Mouse (Mus musculus) lung, postnatal 36 days (tissue): ENCODE measurements at regions not wholly inside any gene's neighbourhood (a gene's known extent, or its start where the extent isn't known, plus 50 kb on each side); places are given as distances from the start of the nearest gene placed in this dataset.
A peak's percentile ranks its signal among the peaks of the same experiment; 100 is the strongest.

ENCODE experiments used
- DNase-seq: peaks from one replicate; pipeline ENCODE4 v3.0.0; 2022; ENCODE audit warnings: mixed read lengths

GRCm38 (mm10) chr2:30717566-30718328 is 85.7 kb downstream of the 1700001O22Rik start:
- DNase-seq = no peak

- peak; percentile 82 for DNase-seq
These were observed 86.6 kb downstream of the 1700001O22Rik start for GRCm38 (mm10) chr2:30716580-30717565.

GRCm38 (mm10) chr2:30715720-30716310 is 87.6 kb downstream of the 1700001O22Rik start:
- no peak for DNase-seq

GRCm38 (mm10) chr2:30713535-30713934 is 89.9 kb downstream of the 1700001O22Rik start:
- DNase-seq = peak; percentile 67

GRCm38 (mm10) chr2:30712841-30713401 is 90.5 kb downstream of the 1700001O22Rik start:
- peak; percentile 44 for DNase-seq

- DNase-seq = peak; percentile 94
These were observed 91.5 kb downstream of the 1700001O22Rik start for GRCm38 (mm10) chr2:30711853-30712498.

GRCm38 (mm10) chr2:30711476-30711852 is 92.0 kb downstream of the 1700001O22Rik start:
- DNase-seq = no peak

GRCm38 (mm10) chr2:30710895-30711294 is 92.6 kb downstream of the 1700001O22Rik start:
- DNase-seq = no peak

GRCm38 (mm10) chr2:30709386-30709884 is 94.0 kb downstream of the 1700001O22Rik start:
- DNase-seq = peak; percentile 42

GRCm38 (mm10) chr2:30708762-30709385 is 94.6 kb downstream of the 1700001O22Rik start:
- DNase-seq = no peak

GRCm38 (mm10) chr2:30708001-30708683 is 95.3 kb downstream of the 1700001O22Rik start:
- peak; percentile 89 for DNase-seq

GRCm38 (mm10) chr2:30707099-30708000 is 96.1 kb downstream of the 1700001O22Rik start:
- DNase-seq = peak; percentile 85

GRCm38 (mm10) chr2:30706036-30706435 is 97.4 kb downstream of the 1700001O22Rik start:
- DNase-seq = no peak

GRCm38 (mm10) chr2:30703308-30703707 is 100.2 kb downstream of the 1700001O22Rik start:
- DNase-seq = no peak

GRCm38 (mm10) chr2:30702711-30703110 is 100.8 kb downstream of the 1700001O22Rik start:
- DNase-seq = no peak

- no peak for DNase-seq
These were observed 102.6 kb downstream of the 1700001O22Rik start for GRCm38 (mm10) chr2:30700890-30701289.

- no peak for DNase-seq
These were observed 103.0 kb downstream of the 1700001O22Rik start for GRCm38 (mm10) chr2:30700471-30700870.

- DNase-seq = peak; percentile 95
These were observed 103.5 kb downstream of the 1700001O22Rik start for GRCm38 (mm10) chr2:30699797-30700454.
